Mouse (Mus musculus): ENCODE measurements around the gene Ifnar2.

Ifnar2 gene

DNA sequence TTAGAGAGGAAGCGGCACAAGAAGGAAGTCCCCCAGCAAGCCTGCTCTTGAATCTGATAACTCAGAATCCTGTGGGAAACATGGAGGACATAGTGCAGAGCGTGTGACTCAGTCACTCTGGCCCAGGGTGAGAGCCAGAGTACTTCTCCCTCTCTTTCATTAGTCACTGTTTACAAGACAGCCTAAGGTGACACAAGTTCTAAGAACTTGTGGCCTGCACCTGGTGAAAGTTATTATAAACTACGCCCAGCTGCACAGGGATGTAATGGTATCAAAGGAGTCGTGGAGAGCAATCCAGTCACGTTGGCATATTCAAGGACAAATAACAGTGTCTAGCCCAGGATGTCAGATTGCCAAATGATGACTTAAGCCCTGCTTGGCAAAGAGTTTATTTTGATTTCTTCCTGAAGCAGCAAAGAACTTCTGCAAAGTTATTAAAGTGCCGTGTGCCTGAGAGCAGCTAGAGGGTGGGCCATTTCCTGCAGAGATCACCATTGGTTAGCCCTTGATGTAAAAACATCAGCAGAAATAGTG lies 79.8 kb downstream of the Ifnar2 start:
- in situ Hi-C loops (cut with MboI, MseI), result loop anchor here (5.0 kb wide), 1 partner anchor 40 kb away; no protein-coding TSS in a partner anchor
